ENCODE assay signal across 26 mouse cellular contexts in genomic region chr3:41185305-41186097, GRCm38 (mm10).
DNase-seq lines count a peak whose midpoint lies in the region; ATAC-seq and TF ChIP-seq lines count a peak whose summit lies in the region.
"Had no signal": no experiment of that assay in that cellular context is flagged by ENCODE, and none has a peak within 500 bp of the region (broad histone marks: within the 10 kb centered on the region; RNA-seq: fewer than 3 reads in every experiment).

No protein-coding gene starts in this region.

- TF ChIP-seq EP300 in lung, postnatal 0 days (IDR thresholded peaks at IDR 0.05) = no peak

- H3K27ac ChIP-seq in kidney, adult 2 months (ENCODE audit: insufficient read depth, low read depth, low read length) = peak overlapping the region; percentile 17; the same call in 1 of the 2 replicates
- H3K27ac ChIP-seq in lung, postnatal 0 days (ENCODE audit: low read length) = no peak overlapping the region
- no peak overlapping the region for H3K27ac ChIP-seq in forebrain, embryonic 12.5 days
- H3K27ac ChIP-seq: embryonic facial prominence, embryonic 13.5 days; forebrain, embryonic 15.5 days; heart, adult 2 months; hindbrain, embryonic 13.5 days; liver, embryonic 15.5 days; midbrain, embryonic 10.5 days; neural tube, embryonic 15.5 days; stomach, embryonic 15.5 days had no signal

- H3K4me2 ChIP-seq in lung, postnatal 0 days (replicated peaks; ENCODE audit: low read depth, low read length) = no peak overlapping the region
- H3K4me2 ChIP-seq in myocyte (ENCODE audit: low read depth) = peak overlapping the region; percentile 45
- no peak overlapping the region for H3K4me2 ChIP-seq in forebrain, embryonic 12.5 days
- H3K4me2 ChIP-seq: embryonic facial prominence, embryonic 13.5 days; forebrain, embryonic 15.5 days; hindbrain, embryonic 13.5 days; liver, embryonic 15.5 days; neural tube, embryonic 15.5 days; stomach, embryonic 15.5 days had no signal

- no peaks in the 10 kb centered on the region for H3K36me3 ChIP-seq in kidney, adult 2 months (ENCODE audit: control insufficient read depth, insufficient read depth, low read length)
- no peaks in the 10 kb centered on the region for H3K36me3 ChIP-seq in lung, postnatal 0 days (ENCODE audit: insufficient read depth, low read length)
- H3K36me3 ChIP-seq in myocyte (ENCODE audit: control insufficient read depth, insufficient read depth) = no peaks in the 10 kb centered on the region
- no peaks in the 10 kb centered on the region for H3K36me3 ChIP-seq in forebrain, embryonic 12.5 days (replicated peaks)
- H3K36me3 ChIP-seq: embryonic facial prominence, embryonic 13.5 days; forebrain, embryonic 15.5 days; hindbrain, embryonic 13.5 days; liver, embryonic 15.5 days; midbrain, embryonic 10.5 days; neural tube, embryonic 15.5 days; stomach, embryonic 15.5 days had no signal

- no peak overlapping the region for H3ac ChIP-seq in myocyte (ENCODE audit: control insufficient read depth, insufficient read length)

- H3K79me2 ChIP-seq in myocyte (ENCODE audit: control insufficient read depth, insufficient read depth) = no peaks in the 10 kb centered on the region

- DNase-seq in kidney, adult 2 months = peak; percentile 33
- DNase-seq in kidney, postnatal 25 days = no peak
- peak; percentile 73 for DNase-seq in lung, postnatal 0 days (ENCODE audit: low spot score)
- DNase-seq in lung, postnatal 36 days = no peak
- peak; percentile 71 for DNase-seq in Muller cell, postnatal 12 days (ENCODE audit: inconsistent ontology term)
- DNase-seq: adrenal gland, postnatal 14 days; cerebellum, adult 2 months; cerebellum, postnatal 36 days; embryo, embryonic 11 days; gastrocnemius, postnatal 14 days; heart, adult 2 months; kidney, adult 8-10 months; layer of hippocampus, postnatal 36 days; lung, postnatal 4 days; right cerebral cortex, adult 18-20 months; thymus, postnatal 36 days had no signal

- no peaks in the 10 kb centered on the region for H3K9me3 ChIP-seq in lung, postnatal 0 days (ENCODE audit: low read length)
- H3K9me3 ChIP-seq in forebrain, embryonic 12.5 days = no peaks in the 10 kb centered on the region
- H3K9me3 ChIP-seq: embryonic facial prominence, embryonic 13.5 days; forebrain, embryonic 15.5 days; hindbrain, embryonic 13.5 days; liver, embryonic 15.5 days; midbrain, embryonic 10.5 days; neural tube, embryonic 15.5 days; stomach, embryonic 15.5 days had no signal

- no peak overlapping the region for H3K9ac ChIP-seq in lung, postnatal 0 days (replicated peaks; ENCODE audit: low read depth)
- no peak overlapping the region for H3K9ac ChIP-seq in forebrain, embryonic 12.5 days
- H3K9ac ChIP-seq: embryonic facial prominence, embryonic 13.5 days; forebrain, embryonic 15.5 days; hindbrain, embryonic 13.5 days; liver, embryonic 15.5 days; neural tube, embryonic 15.5 days; stomach, embryonic 15.5 days had no signal

- TF ChIP-seq CTCF in kidney, adult 2 months (conservative IDR thresholded peaks at IDR 0.05; ENCODE audit: insufficient read depth, insufficient read length, low read depth, low read length) = no peak
- no peak for TF ChIP-seq CTCF in lung, postnatal 0 days (IDR thresholded peaks at IDR 0.05)

- TF ChIP-seq POLR2A in kidney, adult 2 months (IDR thresholded peaks at IDR 0.05; ENCODE audit: low read depth, low read length) = no peak
- no peak for TF ChIP-seq POLR2A in myocyte (IDR thresholded peaks at IDR 0.05; ENCODE audit: insufficient read length, low read depth)

- H3K27me3 ChIP-seq in kidney, adult 2 months (replicated peaks; ENCODE audit: control insufficient read depth, insufficient read depth, low read length) = no peaks in the 10 kb centered on the region
- peaks cover 8% of the 10 kb centered on the region; the same call in 1 of the 2 replicates for H3K27me3 ChIP-seq in lung, postnatal 0 days (replicated peaks; ENCODE audit: insufficient read depth, low read length)
- no peaks in the 10 kb centered on the region for H3K27me3 ChIP-seq in myocyte (ENCODE audit: control insufficient read depth, insufficient read depth, insufficient read length)
- no peaks in the 10 kb centered on the region for H3K27me3 ChIP-seq in forebrain, embryonic 12.5 days
- H3K27me3 ChIP-seq: embryonic facial prominence, embryonic 13.5 days; forebrain, embryonic 15.5 days; hindbrain, embryonic 13.5 days; neural tube, embryonic 15.5 days; stomach, embryonic 15.5 days had no signal

- H3K4me1 ChIP-seq in kidney, adult 2 months (ENCODE audit: control insufficient read depth, insufficient read depth, low read length) = no peaks in the 10 kb centered on the region
- no peaks in the 10 kb centered on the region for H3K4me1 ChIP-seq in lung, postnatal 0 days (ENCODE audit: insufficient read depth, low read depth, low read length)
- 0 out of 2 replicates have a peak, but pooled peaks cover 4% of the 10 kb centered on the region for H3K4me1 ChIP-seq in forebrain, embryonic 12.5 days

- ATAC-seq in lung, postnatal 0 days = peak; percentile 51; the same call in 1 of the 2 replicates
- ATAC-seq in forebrain, embryonic 12.5 days (ENCODE audit: low FRiP score) = no peak
- ATAC-seq: forebrain, embryonic 15.5 days; midbrain, embryonic 16.5 days had no signal

- 71% methylated on average over 10 of the region's 10 CpGs for WGBS in kidney, adult 2 months
- 53% methylated on average over 10 of the region's 10 CpGs for WGBS in lung, postnatal 0 days
- WGBS in forebrain, embryonic 12.5 days = 86% methylated on average over 10 of the region's 10 CpGs

- H3K4me3 ChIP-seq in kidney, adult 2 months (ENCODE audit: insufficient read depth, low read depth, low read length) = no peak overlapping the region
- no peak overlapping the region for H3K4me3 ChIP-seq in lung, postnatal 0 days (ENCODE audit: low read depth, low read length)
- H3K4me3 ChIP-seq in myocyte = no peak overlapping the region
- H3K4me3 ChIP-seq in forebrain, embryonic 12.5 days (replicated peaks) = no peak overlapping the region
- H3K4me3 ChIP-seq: embryonic facial prominence, embryonic 13.5 days; forebrain, embryonic 15.5 days; heart, adult 2 months; hindbrain, embryonic 13.5 days; liver, embryonic 15.5 days; midbrain, embryonic 10.5 days; neural tube, embryonic 15.5 days; stomach, embryonic 15.5 days had no signal

TF ChIP-seq in myocyte, 11 proteins besides CTCF, POLR2A, EP300 and RAD21:
- TF ChIP-seq CEBPB (IDR thresholded peaks at IDR 0.05; ENCODE audit: insufficient read depth, poor library complexity, severe bottlenecking) (peak; percentile 50; the same call in 1 of the 2 replicates), TCF12 (IDR thresholded peaks at IDR 0.05; ENCODE audit: insufficient read depth, poor library complexity, severe bottlenecking) (no peak), SRF (IDR thresholded peaks at IDR 0.05; ENCODE audit: control insufficient read depth, insufficient read length, low read depth) (peak; percentile 85)
TF ChIP-seq in myocyte: peak in this region for 2.

Comparison
In these comparisons a context has a peak if more than half of its experiments do, and no peak if none do; other contexts are left out.
1. DNase-seq: peak in kidney, adult 2 months (single experiment), lung, postnatal 0 days (single experiment) and Muller cell, postnatal 12 days (single experiment); none in kidney, postnatal 25 days (0 of 2) and lung, postnatal 36 days (single experiment).